Mouse (Mus musculus) v-Abl transformed pro-B cells (cell line): ENCODE measurements around the gene Mtap.

ENCODE experiments used
- in situ Hi-C, 2 experiments: fragments of 400-800 bp; cut with MboI; formaldehyde crosslinking; loops; one replicate each; pipeline ENCODE4 v1.15.1; 2025; ENCODE audit not compliant: unreplicated experiment in 2 of 2

Gene Mtap

GRCm38 (mm10) chr4:89131795-89132194, 5.1 kb upstream of the Mtap start:
- in situ Hi-C loops = loop anchor here in 1 of 2 experiments (25.0 kb wide), 1 partner anchor 419 kb away; the partner anchor contains the start of genes Gm26566 and Klhl9

GRCm38 (mm10) chr4:89136356-89136755, 566 bp upstream of the Mtap start:
- in situ Hi-C loops = loop anchor here in 1 of 2 experiments (25.0 kb wide), 1 partner anchor 424 kb away; the partner anchor contains the start of genes Gm26566 and Klhl9

GRCm38 (mm10) chr4:89137542-89138360, 829 bp downstream of the Mtap start:
- in situ Hi-C loops = loop anchor here in 1 of 2 experiments (25.0 kb wide), 1 partner anchor 425 kb away; the partner anchor contains the start of genes Gm26566 and Klhl9

DNA sequence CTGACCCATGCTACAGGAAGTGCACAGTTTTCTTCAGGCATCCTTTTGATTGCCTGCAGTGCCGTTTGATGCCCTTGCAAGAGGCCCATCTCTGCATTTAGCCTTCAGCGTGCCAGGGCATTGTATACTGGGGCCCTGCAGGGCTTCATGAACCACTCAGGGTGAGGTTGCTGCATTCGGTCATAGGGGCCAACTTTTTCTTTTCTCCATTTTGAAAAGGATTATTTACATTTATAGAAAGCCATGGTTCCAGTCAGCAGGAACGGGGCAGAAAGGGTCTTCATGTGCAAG, 1.4 kb downstream of the Mtap start:
- in situ Hi-C loops = loop anchor here in 1 of 2 experiments (25.0 kb wide), 1 partner anchor 426 kb away; the partner anchor contains the start of genes Gm26566 and Klhl9

DNA sequence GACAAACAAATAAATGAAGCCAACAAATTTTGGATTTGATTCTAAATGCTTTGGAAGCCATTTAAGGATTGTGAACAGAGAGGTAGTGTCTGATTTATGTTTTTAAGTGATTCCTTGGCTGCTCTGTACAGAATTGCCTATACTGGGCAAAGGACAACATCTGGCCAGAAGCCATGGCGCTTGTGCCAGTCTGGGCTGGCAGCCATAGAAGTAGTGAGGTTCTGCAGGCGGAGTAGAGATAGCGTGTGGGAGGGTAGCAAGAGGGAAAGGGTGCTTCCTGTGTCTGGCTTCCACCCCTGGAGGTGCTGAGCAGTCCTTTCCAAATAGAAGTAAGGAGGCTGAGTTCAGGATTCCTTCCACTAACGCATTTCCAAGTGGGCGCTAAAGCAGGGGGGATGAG, 3.9 kb downstream of the Mtap start:
- in situ Hi-C loops = loop anchor here (5.0 to 25.0 kb wide), 3 partner anchors 386 to 551 kb away; partner anchors contain the start of genes Gm26566 (in 1 of the 2) and Klhl9 (in 1 of the 2)

DNA sequence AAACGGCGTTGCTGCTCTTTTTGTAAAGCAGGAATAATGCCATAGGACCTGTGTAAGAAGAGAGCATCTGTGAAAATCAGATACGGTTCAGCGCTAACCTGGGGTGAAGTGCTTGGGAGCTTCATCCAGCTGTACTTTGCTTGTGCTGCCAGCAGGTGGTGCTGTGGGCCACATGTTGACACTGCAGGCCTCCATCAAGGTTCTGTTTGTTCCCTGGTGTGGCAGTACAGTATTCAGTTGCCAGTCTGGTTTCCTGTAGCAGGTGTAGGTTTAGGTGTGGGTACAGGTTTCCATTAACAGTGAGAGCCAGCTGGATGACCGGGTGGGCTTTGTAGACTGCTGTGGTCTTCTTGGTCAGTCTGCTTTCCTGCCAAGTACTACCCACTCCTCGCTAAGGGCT, 8.5 kb downstream of the Mtap start:
- in situ Hi-C loops = loop anchor here in 1 of 2 experiments (5.0 to 25.0 kb wide), 3 partner anchors 377 to 547 kb away; partner anchors contain the start of genes Gm26566 and Klhl9

DNA sequence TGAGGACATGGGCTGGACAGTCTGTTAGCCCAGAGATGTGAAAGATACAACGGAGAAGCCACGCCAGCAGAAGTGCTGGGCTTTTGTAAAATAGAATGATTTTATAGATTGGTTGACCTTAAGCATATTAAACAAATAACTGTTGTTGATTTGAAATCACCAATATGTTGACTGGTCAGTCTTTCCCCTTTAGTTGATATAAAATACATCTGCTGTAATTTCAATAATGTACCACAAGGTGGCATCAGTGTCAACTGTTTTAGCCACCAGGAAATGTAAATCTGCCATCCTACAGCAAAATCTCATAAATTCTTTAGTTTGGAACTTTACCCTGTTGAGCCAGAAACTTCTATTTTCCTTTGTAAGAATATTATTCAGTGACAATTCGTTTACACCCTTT, 9.4 kb downstream of the Mtap start:
- in situ Hi-C loops = loop anchor here in 1 of 2 experiments (5.0 to 25.0 kb wide), 3 partner anchors 376 to 546 kb away; partner anchors contain the start of genes Gm26566 and Klhl9

- in situ Hi-C loops = loop anchor here in 1 of 2 experiments (5.0 to 25.0 kb wide), 3 partner anchors 373 to 543 kb away; partner anchors contain the start of genes Gm26566 and Klhl9
Measured at GRCm38 (mm10) chr4:89149261-89149660, 12.3 kb downstream of the Mtap start.

GRCm38 (mm10) chr4:89161389-89161788, 24.5 kb downstream of the Mtap start:
- in situ Hi-C loops = loop anchor here (5.0 to 25.0 kb wide), 2 partner anchors 106 to 126 kb away; partner anchors contain the start of gene Cdkn2a (in 1 of the 2)

DNA sequence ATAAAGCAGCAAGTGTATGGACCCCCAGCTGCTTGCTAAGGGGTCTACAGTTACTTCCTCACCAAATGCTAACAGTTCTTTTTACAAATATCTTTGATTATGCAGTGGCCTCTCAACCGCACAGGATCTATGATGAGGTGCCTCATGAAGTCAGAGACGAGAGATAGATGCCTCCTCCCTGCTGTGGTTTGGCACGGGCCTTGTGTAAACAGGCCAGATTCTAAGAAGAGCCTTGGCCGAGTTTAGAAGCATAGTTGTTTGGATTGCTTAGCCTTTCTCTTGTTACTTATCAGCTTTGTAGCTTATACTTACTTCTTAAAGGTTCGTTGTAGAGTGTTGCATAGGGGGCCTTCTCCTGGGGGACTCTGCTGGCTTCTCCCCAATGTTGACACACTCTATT, 25.6 kb downstream of the Mtap start:
- in situ Hi-C loops = loop anchor here (5.0 to 25.0 kb wide), 2 partner anchors 105 to 125 kb away; partner anchors contain the start of gene Cdkn2a (in 1 of the 2)

DNA sequence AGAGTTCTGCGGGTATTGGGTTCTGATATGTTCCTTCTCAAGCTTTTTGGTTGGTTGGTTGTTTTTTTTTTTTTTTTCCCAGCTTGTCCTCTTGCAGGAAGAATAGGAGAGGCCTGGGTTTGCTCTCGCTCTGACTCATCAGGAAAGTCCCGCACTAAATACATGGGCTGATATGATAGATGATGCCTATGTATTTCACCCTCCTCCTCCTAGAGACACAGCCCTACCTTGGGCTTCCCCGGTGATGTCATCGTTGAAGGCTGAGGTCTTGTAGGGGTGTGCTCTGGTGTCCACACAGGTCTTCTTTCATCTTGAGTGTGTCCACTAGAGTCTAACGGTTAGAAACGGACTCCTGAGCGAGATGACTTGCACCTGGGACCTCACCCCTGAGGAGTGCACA, 26.7 kb downstream of the Mtap start:
- in situ Hi-C loops = loop anchor here (5.0 to 25.0 kb wide), 2 partner anchors 104 to 124 kb away; partner anchors contain the start of gene Cdkn2a (in 1 of the 2)

- in situ Hi-C loops = loop anchor here (5.0 to 25.0 kb wide), 2 partner anchors 103 to 123 kb away; partner anchors contain the start of gene Cdkn2a (in 1 of the 2)
Measured at GRCm38 (mm10) chr4:89164681-89165080, 27.8 kb downstream of the Mtap start.

GRCm38 (mm10) chr4:89168877-89169276, 32.0 kb downstream of the Mtap start:
- in situ Hi-C loops = loop anchor here in 1 of 2 experiments (25.0 kb wide), 1 partner anchor 118 kb away; the partner anchor contains the start of gene Cdkn2a

DNA sequence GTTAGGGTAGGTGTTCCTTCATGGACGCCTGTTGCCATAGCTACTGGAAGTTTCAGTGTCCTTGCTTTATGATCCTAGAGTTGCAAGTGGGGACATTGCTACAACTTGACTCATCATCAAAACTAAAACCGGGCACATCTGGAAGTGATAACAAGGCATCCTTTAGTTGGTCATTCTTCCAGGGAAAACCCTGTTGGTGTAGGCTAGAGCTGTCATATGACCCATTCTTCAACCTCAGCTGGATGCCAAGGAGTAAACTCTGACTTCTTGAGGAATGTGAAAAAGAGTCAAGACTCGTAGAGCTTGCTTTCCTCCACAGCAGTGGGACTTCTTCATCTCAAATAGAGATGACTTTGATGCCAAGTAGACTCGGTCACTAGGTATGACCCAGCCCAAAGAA, 32.8 kb downstream of the Mtap start:
- in situ Hi-C loops = loop anchor here in 1 of 2 experiments (25.0 kb wide), 1 partner anchor 118 kb away; the partner anchor contains the start of gene Cdkn2a

- in situ Hi-C loops = loop anchor here in 1 of 2 experiments (25.0 kb wide), 1 partner anchor 116 kb away; the partner anchor contains the start of gene Cdkn2a
Measured at GRCm38 (mm10) chr4:89170931-89171330, 34.0 kb downstream of the Mtap start.

GRCm38 (mm10) chr4:89172873-89173605, 36.1 kb downstream of the Mtap start:
- in situ Hi-C loops = loop anchor here in 1 of 2 experiments (25.0 kb wide), 1 partner anchor 114 kb away; the partner anchor contains the start of gene Cdkn2a

- in situ Hi-C loops = no loop called here
Measured at GRCm38 (mm10) chr4:89177514-89178307, 40.8 kb downstream of the Mtap start.

GRCm38 (mm10) chr4:89180121-89180520, 43.2 kb downstream of the Mtap start:
- in situ Hi-C loops = loop anchor here in 1 of 2 experiments (5.0 kb wide), 1 partner anchor 42 kb away; no protein-coding TSS in a partner anchor

DNA sequence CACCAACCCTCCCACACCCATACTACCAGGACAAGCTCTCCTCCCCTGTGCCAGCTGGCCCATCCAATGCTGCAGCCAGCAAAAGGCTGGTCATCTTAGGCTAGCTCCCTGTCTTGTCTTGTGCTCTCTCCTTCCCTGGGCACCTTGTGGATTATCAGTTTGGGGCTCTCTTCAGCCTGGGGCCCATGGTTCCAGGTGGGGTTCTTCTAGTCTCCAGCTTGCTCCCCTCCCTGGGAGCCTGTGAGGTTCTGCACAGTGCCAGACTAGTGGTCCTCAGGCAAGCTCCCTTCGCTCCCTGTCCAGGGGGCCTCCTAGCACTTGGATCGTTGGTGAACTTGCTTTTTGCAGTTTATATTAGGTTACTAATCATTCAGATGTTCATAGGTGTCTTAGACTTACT, 44.7 kb downstream of the Mtap start:
- in situ Hi-C loops = loop anchor here in 1 of 2 experiments (5.0 kb wide), 1 partner anchor 41 kb away; no protein-coding TSS in a partner anchor
